Mouse (Mus musculus) urinary bladder, adult 2 months (tissue): ENCODE results near the gene Ngb. TPM values are rescaled to one million over a fixed set of nuclear protein-coding genes. Genes with fewer than 3 reads are reported as not detected.

Experiments
- DNase-seq: peaks from one replicate; pipeline ENCODE4 v3.0.0; 2022; ENCODE audit warnings: low spot score
- polyA plus RNA-seq: library from polyadenylated mRNA; depleted of rRNA; stranded (reverse); fragments of >200 nt; gene quantifications from 2 replicates; pipeline ENCODE4 v1.2.3, GENCODE M21; 2012; rRNA removed

Ngb gene
- 62.6 and 64.4 TPM in 2 replicates for polyA plus RNA-seq

DNA sequence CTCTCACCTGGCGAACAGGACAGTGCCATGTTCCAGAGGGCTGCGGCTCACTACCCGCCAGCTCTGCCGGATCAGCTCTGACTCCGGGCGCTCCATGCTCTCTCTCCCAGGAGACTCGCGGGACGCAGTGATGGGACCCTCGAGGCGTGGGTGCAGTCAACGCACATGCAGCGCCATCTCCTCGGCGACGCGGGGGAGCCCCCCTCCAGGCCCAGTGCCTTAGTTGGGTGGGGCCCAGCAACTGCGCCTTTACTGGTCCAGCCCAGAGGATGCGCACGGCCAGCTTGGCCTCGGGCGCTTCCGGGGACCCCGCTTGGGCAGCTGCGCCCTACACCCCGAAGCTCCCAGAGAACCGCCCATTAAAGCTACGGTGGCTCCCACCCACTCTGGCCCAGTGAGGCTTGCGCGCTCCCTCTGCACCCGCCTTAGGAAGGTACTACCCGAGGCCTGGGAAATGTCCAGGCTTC, at the start of gene Ngb:
Ngb (minus strand) TSS at position 375 of the 467 bp plus-strand sequence.
- no peak for DNase-seq

DNA sequence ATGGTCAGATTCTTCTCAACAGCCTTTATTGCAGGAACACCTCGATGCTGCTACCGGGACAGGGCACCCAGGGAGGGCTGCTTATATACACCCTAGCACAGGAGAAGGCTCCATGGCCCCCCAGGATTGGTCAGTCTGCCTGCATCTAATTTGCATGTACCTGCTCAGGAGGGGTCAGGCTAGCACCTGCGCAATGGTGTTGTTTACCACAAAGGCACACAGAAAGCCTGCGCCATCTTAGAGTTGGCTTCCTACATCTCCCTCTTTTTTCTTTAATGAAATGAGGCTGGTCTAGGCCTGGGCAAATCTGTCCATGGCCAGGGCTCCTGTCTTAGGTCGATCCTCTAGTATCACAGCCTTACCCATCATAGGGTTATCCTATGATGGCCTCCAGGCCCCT, 47.1 kb upstream of the Ngb start:
- no peak for DNase-seq

DNA sequence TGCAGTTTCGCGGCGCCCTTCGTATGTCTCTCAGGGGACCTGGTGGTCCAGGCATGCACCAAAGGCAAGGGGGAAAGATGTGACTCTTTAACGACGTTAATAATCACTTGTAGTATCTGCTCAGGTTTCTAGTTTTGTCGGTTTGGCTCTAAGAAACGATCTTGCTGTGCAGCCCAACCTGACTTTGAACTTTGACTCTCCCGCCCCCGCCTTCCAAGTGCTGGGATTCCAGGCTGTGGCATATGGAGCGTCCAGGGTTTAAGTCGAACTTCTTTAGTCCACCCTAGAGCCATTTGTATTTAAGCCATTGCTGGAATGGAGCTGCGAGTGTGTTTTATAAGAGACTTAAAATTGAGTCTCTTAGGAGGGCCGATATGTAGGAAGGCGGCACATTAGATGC, 45.8 kb upstream of the Ngb start:
- no peak for DNase-seq

DNA sequence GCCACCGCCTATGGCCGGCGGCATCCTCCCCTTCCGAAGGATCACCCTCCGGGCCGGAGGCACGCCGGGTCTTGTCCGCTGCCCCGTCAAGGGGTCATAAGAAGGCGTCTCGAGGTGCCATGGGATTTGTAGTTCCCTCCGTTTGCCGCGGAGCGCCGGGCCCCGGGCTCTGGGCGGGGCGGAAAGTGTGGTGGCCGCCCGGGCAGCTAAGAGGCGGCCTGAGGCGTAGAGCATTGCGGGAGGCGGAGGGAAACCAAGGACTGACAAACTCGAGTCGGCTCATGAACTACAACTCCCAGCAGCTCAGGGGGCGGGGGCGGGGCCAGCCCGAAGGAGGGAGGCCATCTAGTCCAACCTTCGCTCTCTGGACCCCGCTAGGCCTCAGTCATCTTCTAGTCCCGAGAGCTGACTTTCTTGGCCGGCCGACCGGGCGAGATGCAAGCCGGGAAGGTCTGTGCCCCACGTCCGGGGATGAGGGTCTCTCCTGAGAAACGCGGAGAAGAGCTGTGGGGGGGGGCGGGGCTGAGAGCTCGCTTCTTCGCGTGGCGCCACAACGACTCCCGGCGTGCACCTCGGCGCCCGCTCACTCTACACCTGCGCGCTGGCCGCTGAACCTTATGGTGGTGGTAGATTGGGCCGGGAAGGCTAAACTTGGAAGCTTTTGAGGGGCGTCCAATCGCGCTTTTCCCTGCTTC, 45.2 kb upstream of the Ngb start, which contains the start of gene Pomt2:
Pomt2 (minus strand) TSS at position 574 of the 695 bp plus-strand sequence.
- peak; percentile 83 for DNase-seq

DNA sequence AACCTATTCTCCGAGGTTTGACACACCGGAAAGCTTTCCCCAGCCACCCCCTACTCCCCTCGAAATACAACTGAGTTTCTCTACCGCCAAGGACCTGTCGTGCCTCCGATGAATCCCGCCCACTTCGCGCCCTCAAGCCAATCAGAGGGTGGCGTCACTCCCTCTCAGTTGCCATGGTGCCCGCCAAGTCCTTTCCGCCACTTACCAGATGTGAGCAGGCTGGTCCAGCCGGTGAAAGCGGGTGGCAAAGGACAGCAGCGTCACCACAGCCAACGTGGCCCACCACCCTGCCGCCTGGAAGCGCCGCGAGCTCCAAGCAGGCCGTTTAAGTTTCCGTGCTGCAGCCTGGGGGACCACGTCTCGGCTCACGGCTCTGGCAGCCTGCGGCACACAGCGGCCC, 44.6 kb upstream of the Ngb start, which contains the start of gene Gstz1:
Gstz1 (plus strand) TSS at position 200 of the 400 bp plus-strand sequence.
- peak; percentile 66 for DNase-seq

DNA sequence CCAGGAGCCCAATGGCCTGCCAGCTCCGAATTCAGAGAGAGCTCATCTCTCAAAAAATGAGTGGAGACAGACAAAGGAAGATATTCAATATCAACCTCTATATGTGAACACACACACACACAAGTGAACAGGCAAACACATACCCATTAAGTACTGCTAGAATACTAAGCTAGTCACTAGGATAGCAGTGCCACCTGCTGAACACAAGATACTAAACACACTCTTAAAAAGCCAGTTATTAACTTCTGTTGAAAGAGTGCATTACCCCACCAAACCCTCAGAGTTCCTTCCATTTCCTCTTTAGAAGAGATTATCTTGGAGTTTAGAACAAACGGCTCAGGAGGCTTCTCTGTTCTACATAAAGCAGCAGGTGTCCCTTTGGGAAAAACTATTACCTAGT, 39.8 kb upstream of the Ngb start:
- no peak for DNase-seq

DNA sequence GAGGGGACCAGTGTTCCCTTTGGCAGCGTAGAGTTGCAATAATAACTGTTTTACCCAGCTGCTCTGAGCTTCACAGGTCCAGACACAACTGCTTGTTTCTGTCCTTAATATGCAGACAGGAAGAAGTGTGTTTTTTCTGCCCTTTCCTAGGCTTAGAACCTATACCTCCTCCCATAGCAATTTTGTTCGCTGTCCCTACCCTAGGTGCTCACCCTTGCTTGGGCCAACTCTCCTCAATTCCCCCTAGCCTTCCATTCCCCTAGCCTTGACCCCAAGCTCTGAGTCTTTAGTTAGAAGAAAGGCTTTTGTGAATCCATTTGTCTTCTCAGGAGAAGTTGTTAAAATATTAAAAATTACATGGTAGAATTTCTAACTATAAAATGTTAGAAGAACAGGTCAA, 36.4 kb upstream of the Ngb start:
- DNase-seq, result no peak

DNA sequence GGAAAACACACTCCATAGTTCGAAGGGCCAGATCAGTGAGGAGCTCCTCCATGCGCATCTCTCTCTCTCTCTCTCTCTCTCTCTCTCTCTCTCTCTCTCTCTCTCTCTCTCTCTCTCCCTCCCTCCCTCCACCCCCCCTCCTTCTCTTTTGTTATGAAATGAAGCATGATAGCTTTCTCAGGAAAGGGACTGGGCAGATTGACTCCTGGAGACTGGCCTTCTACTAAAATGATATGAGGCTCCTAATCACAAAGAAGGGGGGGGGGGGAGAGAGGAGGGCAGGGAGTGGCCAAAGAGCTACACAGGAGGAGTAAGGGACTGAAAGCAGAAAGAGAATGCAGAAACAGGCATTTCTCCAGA, 36.0 kb upstream of the Ngb start:
- no peak for DNase-seq

DNA sequence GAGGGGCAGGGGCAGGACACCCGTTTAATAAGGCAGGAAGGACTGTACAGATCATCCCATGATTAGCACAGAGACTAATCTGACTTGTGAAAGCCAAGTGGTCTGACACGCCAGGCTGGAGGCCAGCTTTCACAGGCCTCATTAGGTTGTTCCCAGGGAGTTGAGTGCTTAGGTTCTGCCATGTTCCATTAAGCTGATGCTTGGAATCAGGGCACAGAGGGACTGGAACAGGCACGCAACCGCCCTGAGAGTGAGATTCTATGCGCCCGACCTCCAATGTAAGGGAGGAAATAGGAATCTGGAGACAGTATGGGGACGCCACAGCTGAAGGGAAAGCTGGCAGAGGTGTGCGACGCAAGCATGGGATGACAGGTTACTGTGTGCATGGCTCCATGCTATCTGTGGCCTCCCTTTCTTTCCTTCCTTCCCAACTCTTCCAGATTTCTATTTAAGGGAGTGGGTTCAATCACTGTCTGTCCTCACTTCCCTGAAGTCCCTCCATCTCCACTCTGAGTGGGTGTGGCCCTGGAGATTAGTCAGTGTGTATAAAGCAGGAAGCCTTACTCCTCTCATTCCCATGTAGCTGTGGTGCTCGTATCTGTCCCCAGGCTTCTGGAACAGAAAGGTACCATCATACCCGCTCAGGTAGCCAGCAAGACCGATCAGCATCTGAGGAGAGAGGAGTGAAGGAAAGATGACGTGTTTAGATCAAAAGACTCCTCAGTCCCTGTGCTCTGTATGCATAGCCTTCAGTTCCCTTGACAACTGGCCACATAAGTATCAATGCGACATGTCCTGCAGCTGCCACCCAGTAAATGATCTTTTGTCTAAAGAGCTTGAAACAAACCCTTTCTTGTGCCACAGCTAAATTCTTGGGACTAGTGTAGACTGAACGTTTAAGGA, 35.4 kb upstream of the Ngb start:
- DNase-seq, result no peak

DNA sequence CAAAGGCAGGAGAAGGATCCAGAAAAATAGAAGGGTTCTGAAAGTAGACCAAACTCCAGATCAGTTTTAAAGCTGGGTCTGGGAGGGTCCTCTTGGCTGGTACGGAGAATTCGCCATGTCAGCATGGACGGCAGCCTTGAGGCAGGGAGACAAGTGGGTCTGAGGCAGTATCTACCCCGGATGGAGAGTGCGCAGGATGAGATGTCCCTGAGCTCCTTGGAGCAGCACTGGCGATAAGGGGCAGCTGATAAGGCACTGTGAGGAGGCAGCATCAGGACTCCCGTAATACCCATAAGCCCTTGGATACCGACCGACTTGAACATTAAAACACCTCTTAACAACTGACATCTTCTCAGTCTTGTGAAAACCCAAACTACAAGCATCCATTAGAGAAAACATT, 30.4 kb upstream of the Ngb start:
- no peak for DNase-seq

DNA sequence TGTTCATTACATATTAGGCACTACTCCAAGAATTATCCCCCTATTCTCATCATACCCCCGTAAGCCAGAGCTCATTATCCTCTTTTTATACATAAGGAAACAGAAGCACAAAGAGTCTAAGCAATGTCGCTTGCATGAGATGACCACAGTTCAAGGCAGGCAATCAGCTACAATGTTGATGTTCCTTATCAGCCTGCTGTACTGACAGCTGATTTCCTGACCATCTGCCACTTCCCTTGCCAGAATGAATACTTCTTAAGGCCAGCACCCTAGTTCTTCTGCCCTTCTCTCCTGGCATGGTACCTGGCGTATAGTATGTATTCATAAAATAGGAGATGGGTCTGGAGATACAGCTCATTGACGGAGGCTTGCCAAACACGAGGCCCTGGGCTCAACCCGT, 29.9 kb upstream of the Ngb start:
- no peak for DNase-seq

DNA sequence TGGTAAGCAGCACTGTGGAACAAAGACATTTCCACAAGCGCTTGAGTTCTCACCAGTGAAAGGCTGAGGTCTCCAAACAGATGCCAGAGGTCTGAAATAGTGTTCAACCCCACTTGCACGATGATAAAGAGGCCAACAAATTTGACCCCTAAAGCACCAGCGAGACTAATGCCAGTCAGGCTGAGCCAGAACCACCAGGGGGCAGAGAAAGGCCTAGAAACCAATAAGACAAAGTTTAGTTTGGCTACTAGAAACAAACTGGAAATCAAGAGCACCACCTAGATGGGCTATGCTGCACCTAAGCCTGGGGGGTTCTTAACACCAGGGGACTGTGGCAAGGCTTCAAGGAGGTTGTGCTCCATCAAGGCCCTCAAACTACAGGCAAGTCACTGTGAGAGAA, 29.3 kb upstream of the Ngb start:
- DNase-seq, result no peak

DNA sequence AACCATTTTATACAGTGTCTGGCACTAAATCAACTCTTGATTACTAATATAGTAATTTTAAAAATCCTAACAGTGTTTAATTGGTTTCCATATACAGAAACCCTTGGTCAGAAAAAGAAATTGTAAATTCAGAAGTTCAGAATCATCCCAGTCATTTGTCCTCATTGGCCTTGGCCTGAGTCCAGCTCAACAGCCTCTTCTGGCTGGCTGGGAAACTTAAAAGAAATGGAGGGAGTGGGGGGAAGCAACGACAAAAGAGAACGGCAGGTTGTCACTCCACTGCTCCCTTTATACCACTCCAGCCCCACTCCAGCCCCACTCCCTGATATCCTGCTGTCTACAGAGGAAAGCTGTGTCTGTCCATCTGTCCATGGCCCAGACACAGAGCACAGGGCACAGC, 28.8 kb upstream of the Ngb start:
- DNase-seq, result no peak

DNA sequence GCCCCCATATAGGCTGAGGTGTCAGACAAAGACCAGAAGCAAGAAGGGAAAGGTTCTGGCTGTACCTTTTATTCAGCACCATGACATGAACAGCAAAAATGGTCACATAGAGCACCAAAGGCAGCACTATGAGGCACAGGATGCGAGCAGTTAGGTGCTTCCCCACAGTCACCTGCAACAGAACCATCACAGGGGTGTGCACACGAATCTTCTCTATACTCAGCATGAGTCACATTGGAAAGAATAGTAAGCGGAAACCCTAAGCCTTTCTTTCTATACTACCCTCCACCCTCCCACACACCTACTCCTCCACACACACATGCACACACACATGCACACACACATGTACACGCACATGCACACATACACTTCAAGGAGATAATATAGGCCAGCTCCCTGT, 27.9 kb upstream of the Ngb start:
- no peak for DNase-seq

DNA sequence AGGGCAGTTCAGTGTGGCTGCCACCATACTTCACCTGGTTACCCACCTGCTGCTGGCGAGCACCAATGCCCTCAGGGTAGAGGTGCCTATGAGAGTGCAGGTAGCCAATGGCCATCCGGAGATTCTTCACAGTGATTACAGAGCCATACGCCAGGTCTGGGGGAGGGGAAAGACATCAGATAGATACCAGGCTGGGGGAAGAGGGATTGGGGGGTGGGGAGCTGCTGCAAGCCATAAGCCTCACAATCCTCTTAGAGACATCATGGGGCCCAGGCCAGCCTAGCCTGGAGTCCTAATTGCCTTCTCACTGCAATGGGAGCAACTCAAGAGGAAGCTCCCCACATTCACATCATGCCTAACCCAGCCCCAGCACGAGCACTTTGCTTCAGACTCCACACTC, 24.9 kb upstream of the Ngb start:
- no peak for DNase-seq

DNA sequence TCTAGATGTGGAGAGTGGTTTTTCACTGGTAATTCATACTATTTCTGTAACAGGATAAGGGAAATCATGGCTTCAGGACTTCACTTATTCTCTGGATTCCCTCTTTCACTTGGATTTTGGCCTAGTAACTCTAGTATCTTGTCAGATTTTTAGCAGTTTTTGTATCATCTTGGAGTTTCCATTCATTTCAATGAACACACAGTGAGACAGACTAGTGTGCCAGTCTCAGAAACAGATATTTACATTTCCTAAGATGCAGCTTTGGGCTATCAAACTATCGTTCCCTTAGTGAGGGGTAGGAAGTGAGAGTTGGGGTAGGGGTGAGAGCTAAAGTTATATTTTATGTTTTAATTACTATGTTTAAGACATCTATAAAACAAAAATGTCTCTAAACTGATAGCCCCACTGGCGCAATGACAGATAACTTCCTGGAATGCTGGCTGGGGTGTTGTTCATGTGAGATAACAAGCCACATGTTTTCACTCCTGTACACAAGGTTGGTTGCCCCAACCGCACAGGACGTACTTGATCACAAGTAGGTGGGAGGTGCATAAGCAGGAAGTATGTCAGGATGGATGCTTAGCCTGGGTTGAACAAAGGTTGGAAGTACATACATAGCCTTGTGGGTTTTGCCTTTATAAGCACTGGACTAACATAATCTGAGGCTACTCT, 19.7 kb upstream of the Ngb start:
- DNase-seq, result no peak

DNA sequence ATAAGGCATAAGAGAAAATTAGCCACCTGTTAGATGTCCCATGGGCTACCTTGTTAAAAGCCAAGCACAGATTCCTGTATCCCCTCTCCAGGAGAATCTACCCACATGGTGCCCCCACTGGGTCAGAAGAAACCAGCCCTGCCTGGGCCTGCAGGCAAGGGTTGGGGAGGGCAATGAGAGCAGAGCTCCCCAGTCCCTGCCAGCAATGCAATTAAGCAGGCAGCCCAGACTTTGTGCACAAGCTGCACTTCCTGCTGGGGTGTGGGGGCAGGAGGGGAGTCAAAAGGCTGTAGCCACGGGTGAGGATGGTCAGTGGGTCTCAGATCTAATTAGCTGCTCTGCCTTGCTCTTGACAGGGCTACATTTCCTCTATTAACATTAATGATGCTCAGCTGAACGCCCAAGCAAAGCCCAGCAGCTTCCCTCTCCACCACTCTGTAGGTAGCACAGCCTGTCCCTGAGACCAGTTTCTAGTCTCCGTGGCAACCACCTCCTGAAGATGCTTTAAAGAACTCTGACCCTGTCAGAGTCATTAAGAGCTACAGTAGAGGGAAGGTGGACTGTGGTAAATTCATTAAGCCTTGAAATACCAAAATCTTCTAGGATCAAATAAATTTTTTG, 5.1 kb upstream of the Ngb start:
- no peak for DNase-seq

DNA sequence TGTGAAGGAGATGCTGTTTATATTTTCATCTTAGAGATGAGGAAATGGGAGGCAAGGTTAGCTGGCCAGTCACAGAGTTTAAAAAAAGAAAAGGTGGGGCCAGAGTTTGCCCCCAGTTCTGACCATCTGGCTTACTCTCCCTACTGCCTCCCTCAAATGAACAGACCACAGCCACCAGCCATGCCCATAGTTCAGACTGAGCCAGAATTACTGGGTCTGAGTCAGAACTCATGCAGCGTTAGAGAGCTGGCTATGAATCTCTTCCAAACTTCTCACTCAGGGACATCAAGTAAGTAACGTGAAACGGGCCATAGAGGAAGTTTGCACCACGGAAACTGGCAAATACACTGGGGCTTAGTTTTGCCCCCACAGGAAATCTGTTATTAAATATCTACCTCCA, 2.5 kb upstream of the Ngb start:
- no peak for DNase-seq

DNA sequence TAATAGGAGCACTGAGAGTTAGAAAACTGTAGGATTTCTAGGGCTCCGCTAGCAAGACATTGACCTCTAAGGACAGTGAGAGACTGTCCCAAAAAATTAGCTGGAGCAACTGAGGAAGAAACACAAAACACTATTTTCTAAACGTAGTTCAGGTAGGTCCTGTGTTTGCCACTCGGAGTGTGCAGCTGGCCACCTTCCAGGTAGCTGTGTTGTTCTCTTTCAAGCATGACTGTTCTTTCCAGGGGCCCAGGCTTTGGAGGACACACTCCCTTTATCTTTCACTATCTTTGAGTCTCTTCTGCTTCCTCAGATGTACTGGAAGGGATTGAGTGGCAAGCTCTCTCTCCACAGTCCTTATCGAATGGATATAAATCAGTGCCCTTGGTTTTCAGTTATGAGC, 1.1 kb upstream of the Ngb start:
- no peak for DNase-seq

DNA sequence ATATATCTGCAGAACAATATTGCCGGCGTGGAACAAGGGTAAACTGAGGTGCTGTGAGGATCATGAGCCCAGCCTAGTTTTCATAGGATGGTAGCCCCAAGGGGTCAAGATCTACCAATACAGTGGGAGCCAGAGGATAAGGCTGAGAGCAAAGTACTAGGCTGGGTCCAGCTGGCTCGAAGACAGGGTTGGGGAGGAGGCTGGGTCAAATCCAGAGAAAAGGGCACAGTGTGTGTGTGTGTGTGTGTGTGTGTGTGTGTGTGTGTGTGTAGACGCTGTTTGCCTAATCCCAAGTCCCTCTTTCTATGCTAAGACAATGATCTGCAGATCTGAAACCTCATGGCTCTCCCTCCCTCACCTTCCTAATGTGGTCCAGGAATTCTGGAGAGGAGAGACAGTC, 2.0 kb downstream of the Ngb start:
- DNase-seq, result no peak

DNA sequence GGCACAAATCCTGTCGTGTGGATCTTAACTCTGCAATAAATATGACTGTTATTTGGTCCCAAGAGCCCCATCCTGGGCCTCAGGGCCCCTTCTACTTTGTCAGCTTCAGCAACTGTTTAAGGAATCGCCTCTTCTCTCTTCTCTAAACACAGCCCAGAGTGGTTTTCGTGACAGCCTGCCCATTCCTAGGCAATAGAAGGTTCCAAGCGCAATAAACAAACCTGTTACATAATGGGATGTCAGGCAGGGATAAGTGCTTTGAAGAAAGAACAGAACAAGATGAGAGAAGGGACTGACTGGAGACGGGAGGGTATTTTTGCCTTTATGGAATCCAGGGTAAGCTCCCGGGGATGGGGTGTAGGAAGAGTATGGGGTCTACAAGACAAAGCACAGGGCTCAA, 8.7 kb downstream of the Ngb start:
- DNase-seq, result no peak

DNA sequence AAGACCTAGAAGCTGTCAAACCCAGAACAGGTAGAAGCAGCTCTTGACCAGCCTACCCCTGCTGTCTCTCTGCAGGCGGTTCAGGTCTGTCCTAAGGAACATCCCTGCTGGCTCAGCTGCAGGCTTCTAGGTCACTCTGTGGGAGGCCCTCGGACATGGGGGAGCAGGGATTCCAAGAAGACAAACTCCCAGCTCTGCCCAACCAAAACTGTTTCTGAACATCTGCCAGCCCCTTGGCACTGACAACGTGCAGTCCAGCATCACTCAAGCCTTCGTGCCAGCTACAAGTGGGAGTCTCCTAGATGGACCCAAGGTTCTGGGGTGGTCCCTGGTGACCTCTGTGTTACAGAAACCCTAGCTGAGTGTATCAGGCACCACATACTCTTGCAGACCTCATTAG, 9.1 kb downstream of the Ngb start:
- no peak for DNase-seq
